Mouse (Mus musculus): Measurements from ENCODE around the gene Adat1. TPM values are rescaled to one million over a fixed set of nuclear protein-coding genes. Genes with fewer than 3 reads are reported as not detected.

Gene Adat1
- polyA plus RNA-seq, 1 experiment from 2014 or later = 12.6 TPM

GRCm38 (mm10) chr8:111932580-111933336 lies 59.3 kb downstream of the Adat1 start:
- Histone ChIP-seq H3K4me2 (peak overlapping the region; percentile 91), H3K4me1 (peaks cover 16% of the 10 kb centered on the region), H3K9ac (peak overlapping the region; percentile 80), H3K4me3 (replicated peaks) (peak overlapping the region; percentile 77), H3K27ac (peak overlapping the region; percentile 93), H3K27me3 (no peaks in the 10 kb centered on the region), H3K36me3 (replicated peaks) (no peaks in the 10 kb centered on the region), H3K9me3 (no peaks in the 10 kb centered on the region)
- no peak; the same call in 1 of the 2 replicates for ATAC-seq (ENCODE audit: low FRiP score)
- 29% methylated on average over 19 of the region's 19 CpGs for WGBS

- 84% methylated on average over 16 of the region's 16 CpGs for WGBS
Observed at GRCm38 (mm10) chr8:111931721-111932120, 60.4 kb downstream of the Adat1 start.

GRCm38 (mm10) chr8:111929648-111930344 lies 62.3 kb downstream of the Adat1 start:
- H3K9me3 ChIP-seq = no peaks in the 10 kb centered on the region
- H3K4me2 ChIP-seq = no peak overlapping the region
- H3K27ac ChIP-seq = no peak overlapping the region
- 0 out of 2 replicates have a peak overlapping the region, but pooled peaks have one; percentile 12 for H3K9ac ChIP-seq
- H3K4me3 ChIP-seq (replicated peaks) = no peak overlapping the region
- no peak for ATAC-seq (ENCODE audit: low FRiP score)
- H3K4me1 ChIP-seq = peaks cover 16% of the 10 kb centered on the region
- H3K36me3 ChIP-seq (replicated peaks) = no peaks in the 10 kb centered on the region
- WGBS = 75% methylated on average over 8 of the region's 8 CpGs
- no peaks in the 10 kb centered on the region for H3K27me3 ChIP-seq

More at GRCm38 (mm10) chr8:111931721-111932120, 60.4 kb downstream of the Adat1 start:
- Histone ChIP-seq H3K4me1 (peaks cover 16% of the 10 kb centered on the region), H3K27ac (no peak overlapping the region), H3K4me3 (replicated peaks) (no peak overlapping the region), H3K36me3 (replicated peaks) (no peaks in the 10 kb centered on the region), H3K27me3 (no peaks in the 10 kb centered on the region), H3K9ac (no peak overlapping the region), H3K4me2 (0 out of 2 replicates have a peak overlapping the region, but pooled peaks have one; percentile 2), H3K9me3 (no peaks in the 10 kb centered on the region)
- ATAC-seq (ENCODE audit: low FRiP score) = no peak

- 84% methylated on average over 7 of the region's 7 CpGs for WGBS
- no peak overlapping the region for H3K4me2 ChIP-seq
Observed at GRCm38 (mm10) chr8:111924976-111925375, 67.1 kb downstream of the Adat1 start.

GRCm38 (mm10) chr8:111923383-111923804 lies 68.7 kb downstream of the Adat1 start:
- Histone ChIP-seq H3K4me2 (no peak overlapping the region), H3K9ac (no peak overlapping the region), H3K9me3 (no peaks in the 10 kb centered on the region), H3K27me3 (no peaks in the 10 kb centered on the region), H3K36me3 (replicated peaks) (0 out of 2 replicates have a peak, but pooled peaks cover 2% of the 10 kb centered on the region), H3K27ac (no peak overlapping the region), H3K4me1 (no peaks in the 10 kb centered on the region), H3K4me3 (replicated peaks) (no peak overlapping the region)
- 36% methylated on average over 10 of the region's 10 CpGs for WGBS
- ATAC-seq (ENCODE audit: low FRiP score) = no peak

More at GRCm38 (mm10) chr8:111924976-111925375, 67.1 kb downstream of the Adat1 start:
- no peak overlapping the region for H3K4me3 ChIP-seq (replicated peaks)
- H3K9ac ChIP-seq = no peak overlapping the region
- no peak overlapping the region for H3K27ac ChIP-seq
- H3K4me1 ChIP-seq = no peaks in the 10 kb centered on the region
- no peaks in the 10 kb centered on the region for H3K27me3 ChIP-seq
- ATAC-seq (ENCODE audit: low FRiP score) = no peak
- H3K9me3 ChIP-seq = no peaks in the 10 kb centered on the region
- H3K36me3 ChIP-seq (replicated peaks) = no peaks in the 10 kb centered on the region

- H3K4me3 ChIP-seq (replicated peaks) = no peak overlapping the region
- no peaks in the 10 kb centered on the region for H3K9me3 ChIP-seq
- H3K27me3 ChIP-seq = no peaks in the 10 kb centered on the region
- no peak overlapping the region for H3K9ac ChIP-seq
- H3K4me1 ChIP-seq = no peaks in the 10 kb centered on the region
- no peak overlapping the region for H3K4me2 ChIP-seq
- H3K36me3 ChIP-seq (replicated peaks) = peaks cover 13% of the 10 kb centered on the region; the same call in 1 of the 2 replicates
- no peak overlapping the region for H3K27ac ChIP-seq
- no peak for ATAC-seq (ENCODE audit: low FRiP score)
- WGBS = 81% methylated on average over 4 of the region's 4 CpGs
Observed at GRCm38 (mm10) chr8:111920971-111921370, 71.1 kb downstream of the Adat1 start.

GRCm38 (mm10) chr8:111919663-111920062 lies 72.4 kb downstream of the Adat1 start:
- no peaks in the 10 kb centered on the region for H3K27me3 ChIP-seq
- 83% methylated on average over 2 of the region's 2 CpGs for WGBS
- no peak overlapping the region for H3K4me2 ChIP-seq
- no peak overlapping the region for H3K9ac ChIP-seq
- H3K4me3 ChIP-seq (replicated peaks) = no peak overlapping the region
- ATAC-seq (ENCODE audit: low FRiP score) = no peak
- H3K4me1 ChIP-seq = no peaks in the 10 kb centered on the region
- no peak overlapping the region for H3K27ac ChIP-seq
- peaks cover 13% of the 10 kb centered on the region; the same call in 1 of the 2 replicates for H3K36me3 ChIP-seq (replicated peaks)
- H3K9me3 ChIP-seq = no peaks in the 10 kb centered on the region

Other genes starting within 250 kb of the Adat1 start
- 44.0 and 45.6 TPM in 2 replicates for gene Bcar1, start 248.5 kb downstream of the Adat1 start, polyA plus RNA-seq (2016; fragmentation: Nextera tagmentation; extraction: Ambion mirVana)
- gene Cfdp1, start 138.0 kb downstream of the Adat1 start, polyA plus RNA-seq (2016; fragmentation: Nextera tagmentation; extraction: Ambion mirVana) = 199 and 207 TPM in 2 replicates
- 7.6 and 8.7 TPM in 2 replicates for gene Tmem170, start 115.6 kb downstream of the Adat1 start, polyA plus RNA-seq (2016; fragmentation: Nextera tagmentation; extraction: Ambion mirVana)
- gene Chst5, start 81.9 kb downstream of the Adat1 start, polyA plus RNA-seq (2016; fragmentation: Nextera tagmentation; extraction: Ambion mirVana) = 1.5 and 1.7 TPM in 2 replicates
- gene Tmem231, start 58.4 kb downstream of the Adat1 start, polyA plus RNA-seq (2016; fragmentation: Nextera tagmentation; extraction: Ambion mirVana) = 18.6 and 18.7 TPM in 2 replicates
- 336 and 356 TPM in 2 replicates for gene Gabarapl2, start 51.6 kb downstream of the Adat1 start, polyA plus RNA-seq (2016; fragmentation: Nextera tagmentation; extraction: Ambion mirVana)
- gene Kars, start 19.0 kb upstream of the Adat1 start, polyA plus RNA-seq (2016; fragmentation: Nextera tagmentation; extraction: Ambion mirVana) = 210 and 225 TPM in 2 replicates
- 37.0 and 38.7 TPM in 2 replicates for gene Terf2ip, start 19.1 kb upstream of the Adat1 start, polyA plus RNA-seq (2016; fragmentation: Nextera tagmentation; extraction: Ambion mirVana)
- gene Gm6793, start 22.7 kb upstream of the Adat1 start, polyA plus RNA-seq (2016; fragmentation: Nextera tagmentation; extraction: Ambion mirVana) = 0.74 and 0.88 TPM in 2 replicates

Measured in forebrain, embryonic 12.5 days (tissue).